Mouse (Mus musculus): ENCODE data around the gene Ubxn11.

Ubxn11 gene

DNA sequence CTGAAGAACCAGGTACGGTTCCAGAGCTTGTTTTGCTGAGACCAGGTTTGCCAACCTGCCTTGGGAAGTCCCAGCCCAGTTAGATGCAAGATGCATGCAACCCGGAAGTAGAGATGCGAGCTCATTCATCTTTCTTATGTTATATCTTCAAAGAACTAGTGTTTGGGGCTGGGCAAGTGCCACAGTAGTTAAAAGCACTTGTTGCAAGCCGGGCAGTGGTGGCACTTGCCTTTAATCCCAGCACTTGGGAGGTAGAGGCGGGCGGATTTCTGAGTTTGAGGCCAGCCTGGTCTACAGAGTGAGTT, 11.2 kb upstream of the Ubxn11 start:
- no peak for DNase-seq

DNA sequence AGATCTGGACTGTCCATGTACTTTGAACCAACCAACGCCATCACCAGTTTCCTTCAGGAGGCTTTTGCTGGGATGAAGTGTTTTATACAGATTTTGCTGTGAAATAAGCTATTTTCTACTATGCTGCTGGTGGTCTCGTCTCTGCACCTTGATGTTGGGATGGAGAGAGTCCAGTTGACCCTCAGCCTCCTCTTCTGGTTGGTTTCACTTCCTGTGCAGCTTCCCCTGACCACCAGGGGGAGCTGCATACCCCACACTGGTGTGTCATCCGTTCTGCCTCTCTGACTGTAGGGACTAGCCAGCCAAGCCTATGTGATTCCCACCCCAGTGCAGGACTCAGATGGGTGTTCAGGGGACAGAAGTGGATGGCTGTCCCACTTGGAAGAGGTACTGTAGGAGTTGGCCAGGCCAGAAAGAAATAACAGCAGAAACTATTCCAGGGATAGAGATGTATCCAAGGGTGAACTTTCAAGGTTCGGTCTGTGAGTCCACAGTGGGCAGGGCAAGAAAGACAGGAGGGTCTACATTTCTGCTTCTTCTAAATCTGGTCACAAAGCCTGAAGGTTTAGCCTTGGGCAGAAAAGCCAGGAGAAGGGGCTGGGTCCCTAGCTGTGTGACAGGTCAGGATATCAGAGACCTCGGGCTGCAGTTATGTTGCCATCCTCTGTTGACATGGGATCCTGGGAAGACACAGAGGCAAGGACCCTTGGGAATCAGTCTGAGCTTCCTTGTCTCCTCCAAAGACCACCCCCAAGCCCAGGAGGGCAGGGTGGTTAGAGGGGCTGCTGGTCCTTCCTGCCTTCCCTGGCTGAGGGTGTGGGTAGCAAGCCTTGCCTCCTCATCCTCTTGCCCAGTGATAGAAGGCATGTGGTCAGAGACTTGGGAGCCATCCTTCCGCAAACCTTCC, 9.7 kb upstream of the Ubxn11 start:
- no peak for DNase-seq

DNA sequence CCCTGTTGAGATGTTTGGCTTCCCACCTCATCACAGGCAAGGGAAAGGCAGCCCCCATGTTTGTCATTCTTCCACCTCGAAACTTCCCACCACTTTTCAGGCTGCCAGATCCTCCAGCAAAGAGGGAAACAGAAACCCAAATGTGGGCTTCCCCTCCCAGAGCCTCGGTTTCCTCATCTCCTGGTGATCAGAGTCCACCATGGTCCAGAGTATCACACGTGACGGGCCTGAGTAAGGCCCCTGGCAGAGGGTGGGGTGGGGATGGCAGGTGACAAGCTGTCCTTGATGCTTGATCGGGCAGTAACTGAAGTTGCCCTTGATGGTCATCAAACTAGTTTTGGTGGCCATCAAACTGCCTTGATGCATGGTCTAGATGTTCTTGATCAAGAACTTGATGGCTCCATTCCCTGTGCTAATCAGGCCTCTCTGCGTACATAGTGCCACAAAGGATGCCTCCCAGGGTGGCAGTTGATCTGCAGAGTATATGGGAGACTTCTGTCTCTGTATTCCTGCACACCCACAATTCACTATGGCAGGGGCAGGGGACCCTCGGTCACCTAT, 8.3 kb upstream of the Ubxn11 start:
- DNase-seq = no peak

DNA sequence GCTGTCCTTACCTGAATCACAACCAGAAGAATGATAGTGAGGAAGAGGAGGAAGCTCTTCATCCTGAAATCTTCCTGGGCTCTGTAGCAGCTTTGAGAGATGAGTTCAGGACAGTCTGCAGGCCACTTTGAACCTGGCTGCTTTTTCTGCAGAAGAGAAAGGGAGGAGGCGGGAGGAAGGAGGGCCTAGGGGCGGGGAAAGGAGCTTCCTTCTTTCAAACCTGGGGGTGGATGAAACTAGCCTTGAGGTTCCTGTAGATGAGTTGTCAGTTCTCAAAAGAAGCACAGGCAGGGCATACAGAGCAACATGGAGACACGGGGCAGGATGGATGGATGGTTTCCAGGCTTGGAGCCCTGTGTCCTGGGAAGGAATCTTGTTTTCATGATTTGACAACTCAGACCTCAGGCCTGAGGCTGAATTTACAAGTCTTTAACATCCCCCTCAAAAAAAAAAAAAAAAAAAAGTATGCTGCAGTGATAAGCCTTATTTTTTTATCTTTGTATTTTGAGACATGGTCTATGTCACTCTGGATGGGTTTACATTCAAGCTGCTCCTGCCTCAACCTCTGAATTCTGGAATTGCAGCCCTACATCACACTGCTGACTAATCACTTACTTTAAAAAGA, 7.3 kb upstream of the Ubxn11 start, which contains the start of gene Cd52:
Gene Cd52, minus strand, starts transcription at position 160 of the 625 bp plus-strand sequence.
- no peak for DNase-seq

DNA sequence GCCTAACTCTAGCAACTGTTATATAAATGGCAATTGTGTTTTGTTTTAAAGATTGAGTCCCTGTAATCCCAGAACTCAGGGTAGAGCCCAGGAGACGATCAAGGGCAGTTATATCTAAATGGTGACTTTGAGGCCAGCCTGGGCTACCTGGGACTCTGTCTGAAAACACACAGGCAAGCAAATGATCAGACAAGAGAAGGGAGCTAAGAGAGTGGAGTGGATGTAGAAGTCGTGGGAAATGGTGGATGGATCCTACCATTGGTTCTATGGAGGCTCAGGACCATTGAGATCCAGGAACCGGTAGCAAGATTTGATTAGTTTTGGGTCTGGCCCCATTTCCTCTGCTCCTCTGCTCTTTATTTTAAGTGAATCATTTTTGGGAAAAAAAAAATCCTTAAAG, 6.2 kb upstream of the Ubxn11 start:
- no peak for DNase-seq

DNA sequence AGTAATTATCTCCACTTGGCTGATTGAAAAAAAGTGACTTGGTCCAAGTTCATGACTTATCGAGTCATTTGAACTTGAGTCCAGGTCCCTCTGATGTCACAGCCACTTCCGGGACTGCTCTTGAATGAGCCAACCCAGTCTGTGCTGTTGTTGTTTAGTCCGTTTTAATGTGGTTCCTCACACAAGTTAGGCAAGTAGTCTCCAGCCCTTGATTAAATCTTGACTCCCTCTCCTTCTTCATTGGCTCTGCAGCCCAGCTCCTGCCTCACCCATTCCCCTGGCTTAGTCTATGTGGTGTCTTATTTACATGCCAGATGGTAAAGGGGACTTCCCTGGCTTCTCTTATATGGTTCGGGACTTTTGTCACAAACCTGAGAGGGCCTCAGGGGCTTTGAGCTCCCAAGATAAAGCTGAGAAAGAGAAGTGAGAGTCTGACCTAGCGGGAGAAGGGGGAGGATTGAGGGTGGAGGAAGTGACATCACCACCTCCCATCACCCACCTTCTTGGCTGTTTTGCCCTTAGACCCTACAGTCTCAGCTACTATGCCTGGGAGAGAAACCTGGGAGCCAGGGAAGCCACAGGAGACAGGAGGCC, 5.3 kb upstream of the Ubxn11 start:
- DNase-seq = no peak

DNA sequence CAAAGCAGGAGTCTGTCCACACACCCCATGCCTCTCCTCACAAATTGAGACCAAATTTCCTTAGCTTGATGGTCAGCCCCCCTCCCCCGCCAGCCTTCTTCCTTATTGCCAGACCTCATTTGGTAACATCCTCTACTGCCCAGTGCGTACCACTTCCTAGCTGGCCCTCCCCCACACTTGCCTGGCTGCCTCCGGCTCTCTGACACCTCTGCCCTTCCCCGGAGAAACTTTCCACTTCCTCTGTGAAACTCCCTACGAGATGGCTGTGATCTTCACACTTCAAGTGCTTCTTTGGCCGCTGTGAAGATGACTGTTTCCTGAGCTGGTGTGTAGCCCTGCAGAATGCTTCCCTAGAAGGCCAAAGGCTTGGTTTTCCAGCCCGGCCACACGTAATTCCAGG, 3.7 kb upstream of the Ubxn11 start:
- DNase-seq = no peak

DNA sequence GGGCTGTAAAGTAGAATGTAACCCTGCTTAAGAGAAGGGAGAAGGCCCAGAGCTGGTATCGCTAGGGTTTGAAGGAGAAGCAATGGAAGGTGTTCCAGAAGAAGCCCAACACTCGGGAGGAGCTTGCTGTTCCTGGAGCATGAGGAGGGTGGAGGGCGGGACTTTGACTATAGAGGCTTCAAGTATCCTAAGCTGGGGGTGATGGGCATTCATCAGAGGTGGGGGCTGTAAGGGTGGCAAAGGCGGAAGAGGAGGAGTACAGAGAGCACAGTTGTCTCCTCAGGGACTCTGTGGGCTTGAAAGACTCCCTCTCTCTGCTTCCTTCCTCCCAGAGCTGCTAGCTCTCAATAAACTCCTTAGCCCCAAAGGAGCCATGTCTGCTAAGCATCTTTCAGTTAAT, 2.1 kb upstream of the Ubxn11 start:
- no peak for DNase-seq

DNA sequence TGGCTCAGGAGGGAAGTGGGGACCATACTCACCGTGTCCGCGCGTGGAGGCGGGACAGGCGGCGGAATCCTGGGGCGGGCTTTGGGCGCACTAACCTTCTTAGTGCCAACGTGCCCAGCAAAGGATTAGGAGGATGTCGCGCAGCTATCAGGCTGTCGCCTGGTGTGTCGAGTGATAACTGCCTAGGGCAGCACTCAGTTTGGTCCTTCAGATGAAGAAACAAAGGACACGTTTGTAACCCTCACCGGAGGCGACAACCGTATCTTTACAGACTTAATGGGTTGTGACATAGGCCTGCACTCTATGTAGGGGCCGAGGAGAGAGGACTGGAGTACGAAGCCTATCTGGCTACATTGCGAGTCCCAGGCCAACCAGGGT, 361 bp downstream of the Ubxn11 start:
- DNase-seq = no peak

DNA sequence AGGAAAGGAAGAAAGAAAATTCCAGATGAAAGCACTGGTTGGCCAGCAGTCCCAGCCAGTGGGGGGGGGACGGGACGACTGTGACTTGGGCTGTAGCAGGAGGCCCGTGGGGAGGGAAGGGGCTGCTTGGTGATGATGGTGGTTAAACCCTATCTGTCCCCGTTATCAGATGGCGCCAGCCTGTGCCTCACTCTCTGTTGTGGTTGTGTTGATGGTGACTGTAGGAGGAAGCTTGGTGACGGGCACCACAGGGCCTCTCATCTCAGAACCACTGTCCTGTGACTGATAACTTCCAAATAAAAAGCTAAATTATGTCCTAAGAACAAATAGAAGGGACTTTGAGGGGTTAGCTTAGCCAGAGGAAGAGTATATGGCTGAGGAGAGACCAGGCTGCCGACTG, 3.7 kb downstream of the Ubxn11 start:
- no peak for DNase-seq

DNA sequence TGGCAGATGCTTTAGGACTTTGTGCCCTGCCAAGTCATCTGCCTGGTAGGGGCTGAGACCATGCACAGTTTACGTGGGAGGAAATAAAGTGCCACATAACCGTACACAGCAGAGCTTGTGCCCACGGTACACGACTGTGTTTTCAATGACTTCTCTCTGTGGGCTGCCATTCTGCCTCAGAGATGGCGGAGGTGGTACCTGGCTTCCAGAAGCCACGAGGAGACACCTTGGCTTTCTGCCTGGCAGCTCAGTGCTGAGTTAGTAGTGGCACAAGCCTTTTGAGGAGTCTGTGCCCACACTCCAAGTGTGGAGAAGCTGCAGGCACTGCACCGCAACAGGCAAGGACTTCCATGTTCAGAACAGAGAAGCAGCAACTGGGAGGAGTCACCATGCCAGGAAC, 5.4 kb downstream of the Ubxn11 start:
- DNase-seq = no peak

DNA sequence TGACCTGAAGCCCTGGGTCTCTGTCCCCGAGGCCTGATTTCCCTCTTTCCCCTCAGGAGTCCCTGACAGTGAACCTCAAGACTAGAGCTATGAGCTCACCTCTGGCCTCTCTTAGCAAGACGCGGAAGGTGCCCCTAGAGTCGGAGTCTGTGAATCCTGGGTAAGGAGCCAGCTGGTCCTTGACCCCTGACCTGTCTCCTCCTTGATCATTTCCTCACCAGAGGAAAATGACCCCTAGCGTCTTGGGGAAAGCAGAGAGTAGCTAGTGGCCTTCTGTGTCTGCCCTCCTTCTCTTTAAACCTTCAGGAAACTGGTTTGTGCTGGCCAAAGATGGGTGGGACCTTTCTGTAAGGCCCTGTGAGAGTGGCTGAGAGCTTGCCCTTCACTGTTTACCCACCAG, 5.8 kb downstream of the Ubxn11 start:
- DNase-seq = no peak

DNA sequence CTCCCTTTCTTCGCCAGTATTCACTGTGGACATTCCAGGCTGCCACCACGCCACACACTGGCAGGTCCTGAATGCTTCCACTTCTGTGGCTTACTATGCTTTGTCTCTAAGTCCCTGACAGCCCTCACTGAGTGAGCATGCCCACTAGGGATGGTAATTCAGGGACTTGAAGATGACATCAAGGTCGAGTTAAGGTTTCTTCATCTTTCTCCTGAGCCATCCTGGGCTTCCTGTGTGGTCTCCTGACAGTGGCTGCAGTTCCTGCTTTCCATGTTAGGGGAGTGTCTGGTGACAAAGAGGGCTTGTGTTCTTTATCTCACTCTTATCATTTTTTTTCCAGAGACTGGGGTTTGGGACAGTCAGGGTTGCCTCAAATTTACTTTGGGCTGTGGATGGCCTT, 8.3 kb downstream of the Ubxn11 start:
- no peak for DNase-seq

DNA sequence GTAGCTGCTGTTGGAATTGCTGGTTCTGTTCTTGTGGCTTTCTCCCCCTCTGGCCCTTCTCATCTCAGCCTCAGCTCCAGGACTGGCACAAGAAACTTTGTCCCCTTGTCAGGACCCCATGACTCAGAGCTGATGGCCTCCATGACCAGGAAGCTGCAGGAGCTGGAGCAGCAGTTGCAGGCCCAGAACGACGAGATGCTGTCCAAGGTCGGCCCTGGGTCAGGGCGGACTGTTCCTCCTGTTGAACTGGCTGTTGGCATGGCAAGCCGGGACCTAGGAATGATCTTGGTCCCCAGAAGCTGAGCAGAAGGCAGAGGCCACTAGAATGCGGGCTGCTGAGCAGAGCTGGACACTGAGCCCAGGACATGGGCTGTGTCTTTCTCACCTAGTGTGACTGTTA, 10.0 kb downstream of the Ubxn11 start:
- no peak for DNase-seq

DNA sequence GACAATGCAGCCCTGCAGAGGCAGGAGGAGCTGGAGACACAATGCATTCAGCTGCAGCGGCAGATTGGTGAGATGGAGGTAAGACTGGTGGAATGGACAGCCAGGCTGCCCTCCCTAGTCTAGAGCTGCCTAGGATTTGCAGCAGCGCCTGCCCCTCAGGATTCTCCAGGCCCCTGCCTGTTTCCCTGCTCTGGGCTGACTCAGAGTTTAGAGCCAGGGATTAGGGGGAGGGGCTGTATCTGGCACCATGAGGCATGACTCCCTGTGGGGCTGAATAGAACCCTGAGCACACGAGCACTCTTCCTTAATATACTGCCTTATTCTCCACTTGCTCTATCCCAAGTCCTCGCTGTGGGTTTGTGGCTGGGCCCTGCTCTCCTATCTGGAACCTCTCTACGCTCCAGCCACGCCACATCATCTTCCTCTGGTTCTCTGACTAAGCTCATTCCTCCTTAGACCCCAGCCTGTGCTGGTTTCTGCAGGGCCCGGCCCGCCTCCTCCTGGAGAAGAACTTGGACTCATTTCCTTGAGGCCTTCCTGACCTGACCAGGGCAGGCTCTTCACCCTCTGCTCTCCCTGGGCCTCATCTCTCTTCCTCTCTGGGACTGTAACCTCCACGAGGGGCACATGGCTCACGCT, 11.1 kb downstream of the Ubxn11 start:
- DNase-seq = no peak

DNA sequence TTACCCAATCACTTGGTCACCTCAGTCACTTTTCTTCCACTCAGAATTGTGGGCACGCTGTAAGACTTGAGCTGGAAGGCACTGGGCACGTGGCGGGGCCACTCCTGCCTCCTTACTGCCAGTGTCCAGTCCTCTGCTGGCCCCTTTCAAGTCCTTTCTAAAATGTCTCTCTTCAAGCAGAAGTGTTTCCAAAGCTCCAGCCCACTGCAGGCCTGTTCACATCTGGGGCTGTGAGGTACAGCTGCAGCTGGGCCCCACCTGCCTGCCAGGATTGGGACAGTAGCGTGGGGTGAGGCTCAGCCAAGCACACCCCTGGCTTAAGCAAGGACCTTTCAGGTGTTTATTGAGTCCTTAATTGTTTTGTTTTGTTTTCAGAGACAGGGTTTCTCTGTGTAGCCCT, 11.7 kb downstream of the Ubxn11 start:
- DNase-seq = no peak

DNA sequence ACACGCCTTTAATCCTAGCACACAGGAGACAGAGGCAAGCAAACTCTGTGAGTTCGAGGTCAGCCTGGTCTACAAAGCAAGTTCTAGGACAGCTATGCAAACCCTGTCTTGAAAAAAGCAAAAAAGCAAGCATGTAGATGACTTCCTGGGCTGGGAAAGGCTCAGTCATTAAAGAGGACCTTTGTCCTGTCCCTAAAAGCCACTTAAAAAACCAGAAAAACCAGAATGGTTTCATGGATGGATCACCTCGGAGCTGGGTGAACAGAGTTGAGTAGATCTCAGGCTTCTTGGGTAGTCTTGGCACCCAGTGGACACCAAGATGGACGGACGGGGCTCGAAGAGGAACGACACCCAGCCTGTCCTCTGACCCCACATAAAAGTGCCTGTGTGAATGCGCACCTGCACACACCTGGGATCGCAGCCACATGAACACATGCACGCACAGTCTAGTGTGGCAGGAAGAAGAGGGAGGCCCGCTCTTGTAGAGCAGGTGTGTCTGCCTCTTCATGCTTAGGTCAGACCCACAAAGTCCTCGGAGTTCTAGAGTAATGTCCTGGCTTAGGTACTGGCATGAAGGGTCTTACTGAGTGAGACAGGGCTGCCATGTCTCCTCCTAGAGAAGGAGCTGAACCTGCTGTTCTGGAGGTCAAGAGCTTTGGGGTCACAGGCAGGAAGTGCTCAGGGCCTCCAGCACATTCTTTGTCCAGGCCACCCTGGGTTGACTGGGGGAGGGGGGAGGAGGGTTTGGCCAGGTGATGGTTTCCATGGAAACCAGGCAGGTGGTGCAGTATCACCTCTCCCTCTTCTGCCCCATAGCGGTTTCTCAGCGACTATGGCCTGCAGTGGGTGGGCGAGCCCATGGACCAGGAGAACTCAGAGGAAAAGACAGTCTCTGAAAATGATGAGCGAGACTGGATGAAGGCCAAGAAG, 13.1 kb downstream of the Ubxn11 start:
- no peak for DNase-seq

DNA sequence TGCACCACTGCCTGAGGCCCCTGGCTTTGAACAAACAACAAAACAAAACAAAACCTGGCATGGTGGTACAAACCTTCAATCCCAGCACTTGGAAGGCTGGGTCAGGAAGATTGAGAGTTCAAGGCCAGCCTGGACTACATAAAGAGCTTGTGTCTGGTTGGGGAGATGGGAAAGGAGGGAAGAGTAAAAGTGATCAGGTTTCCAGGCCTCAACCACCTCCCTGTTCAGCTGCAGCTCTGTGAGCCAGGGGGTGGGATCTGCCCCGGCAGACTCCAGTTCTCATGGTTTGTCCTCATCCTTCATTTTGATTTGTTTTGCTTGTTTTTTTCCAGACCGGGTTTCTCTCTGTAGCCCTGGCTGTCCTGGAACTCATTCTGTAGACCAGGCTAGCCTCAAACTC, 14.1 kb downstream of the Ubxn11 start:
- DNase-seq = no peak

DNA sequence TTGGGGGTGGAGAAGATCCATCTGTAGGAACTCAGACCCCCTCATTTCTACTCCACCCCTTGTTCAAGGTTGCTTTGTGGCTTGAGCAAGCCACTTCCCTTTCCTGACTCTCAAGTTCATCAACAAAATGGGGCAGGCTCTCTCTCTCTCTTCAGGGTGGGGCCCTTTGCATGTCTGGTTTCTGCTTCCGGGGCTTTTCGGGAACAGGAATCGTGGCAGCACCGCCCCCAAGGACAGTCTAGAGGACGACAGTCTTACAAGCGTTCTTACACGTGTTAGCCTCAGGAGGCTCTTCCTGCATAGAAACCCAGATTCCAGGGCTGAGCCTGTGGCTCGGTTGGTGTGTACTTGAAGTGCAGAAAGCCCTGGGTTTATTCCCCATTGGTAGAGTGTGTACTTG, 14.6 kb downstream of the Ubxn11 start:
- no peak for DNase-seq

DNA sequence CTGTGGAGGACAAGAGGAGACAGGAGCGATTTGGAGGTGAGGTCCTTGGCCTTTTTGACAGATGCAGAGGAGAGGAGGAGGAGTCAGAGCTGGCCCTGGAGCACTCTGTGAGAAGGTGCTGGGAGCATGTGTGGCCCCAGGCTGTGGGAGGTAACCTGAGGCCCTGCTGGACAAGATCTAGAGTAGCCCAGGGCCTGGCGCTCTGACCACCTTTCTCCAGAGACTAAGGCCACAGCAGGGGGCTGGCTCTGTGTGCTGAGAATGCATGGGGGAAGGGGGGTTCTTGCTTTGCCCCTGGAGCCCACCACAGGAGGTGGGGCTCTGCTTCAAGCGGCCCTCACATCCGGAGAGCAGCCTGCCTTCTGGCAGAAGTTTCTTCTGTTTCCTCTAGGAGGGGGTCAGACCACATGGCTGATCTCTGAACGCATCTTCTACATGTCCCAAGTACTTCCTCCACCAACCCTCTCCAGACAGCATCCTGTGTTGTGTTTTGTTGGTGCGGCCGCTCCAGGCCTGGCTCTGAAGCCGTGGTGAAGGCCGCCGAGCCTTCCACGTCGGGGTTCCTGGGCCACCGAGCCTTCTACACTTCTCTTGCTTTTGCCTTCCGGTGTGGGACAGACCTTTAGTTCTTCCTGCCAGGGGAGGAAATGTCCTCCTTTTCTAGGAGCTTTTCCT, 15.9 kb downstream of the Ubxn11 start:
- no peak for DNase-seq

DNA sequence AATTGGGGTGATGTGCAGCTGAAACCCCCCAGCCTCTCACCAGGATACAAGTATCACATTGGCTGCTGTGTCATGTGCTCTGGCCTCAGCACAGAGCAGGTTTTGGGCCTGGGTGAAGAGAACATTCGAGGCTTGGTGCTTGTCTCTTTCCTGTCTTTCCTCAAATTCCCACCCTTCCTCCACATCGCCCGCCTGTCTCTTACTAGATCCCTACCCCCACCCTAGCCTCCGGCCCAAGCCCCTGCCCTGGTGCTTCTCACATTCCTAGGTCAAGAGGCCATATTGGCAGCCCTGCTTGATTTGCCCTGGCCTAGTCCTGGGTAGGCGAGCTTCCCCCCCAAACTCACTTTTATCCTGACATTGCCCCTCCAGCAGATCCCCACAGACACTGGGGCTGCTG, 16.7 kb downstream of the Ubxn11 start:
- DNase-seq = no peak

DNA sequence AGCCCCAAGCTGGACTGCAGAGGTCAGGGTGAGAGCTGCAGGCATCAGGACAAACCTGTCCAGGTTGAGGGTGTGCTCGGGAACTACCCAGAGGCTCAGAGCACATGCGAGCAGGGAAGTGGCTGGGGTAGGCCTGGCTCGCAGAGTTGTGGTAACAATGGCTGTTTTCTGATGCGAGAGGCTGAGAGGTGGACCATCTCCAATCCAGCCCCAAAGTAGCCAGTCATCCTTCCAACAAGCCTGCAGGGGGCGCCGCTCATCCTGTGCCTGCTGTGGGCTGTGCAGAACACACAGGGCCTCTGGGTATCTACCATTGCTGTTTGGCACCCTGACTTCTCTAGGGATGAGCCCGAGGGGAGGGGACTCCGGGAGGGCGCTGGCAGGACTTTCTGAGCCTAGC, 17.3 kb downstream of the Ubxn11 start:
- no peak for DNase-seq
